Mouse (Mus musculus) embryo, embryonic 10.5 days (tissue): ENCODE measurements around the gene A930033H14Rik.

ENCODE experiments used
- DNase-seq: peaks from one replicate; pipeline ENCODE4 v3.0.0-alpha.2; 2015; ENCODE audit warnings: low spot score

A930033H14Rik gene

GRCm38 (mm10) chr10:69192266-69192665 is 20.6 kb downstream of the A930033H14Rik start:
- DNase-seq = no peak

GRCm38 (mm10) chr10:69190434-69191160 is 22.3 kb downstream of the A930033H14Rik start:
- no peak for DNase-seq

- no peak for DNase-seq
Observed at GRCm38 (mm10) chr10:69187773-69188443, 25.0 kb downstream of the A930033H14Rik start.

GRCm38 (mm10) chr10:69185894-69186893 is 26.7 kb downstream of the A930033H14Rik start:
- peak; percentile 86 for DNase-seq

GRCm38 (mm10) chr10:69185431-69185830 is 27.5 kb downstream of the A930033H14Rik start:
- DNase-seq = no peak

GRCm38 (mm10) chr10:69184903-69185302 is 28.0 kb downstream of the A930033H14Rik start:
- no peak for DNase-seq

- no peak for DNase-seq
Observed at GRCm38 (mm10) chr10:69180997-69181396, 31.9 kb downstream of the A930033H14Rik start.

- DNase-seq = no peak
Observed at GRCm38 (mm10) chr10:69179341-69179740, 33.6 kb downstream of the A930033H14Rik start.

GRCm38 (mm10) chr10:69176116-69176515 is 36.8 kb downstream of the A930033H14Rik start:
- no peak for DNase-seq

- no peak for DNase-seq
Observed at GRCm38 (mm10) chr10:69172412-69172811, 40.5 kb downstream of the A930033H14Rik start.

GRCm38 (mm10) chr10:69166514-69166913 is 46.4 kb downstream of the A930033H14Rik start:
- no peak for DNase-seq

- no peak for DNase-seq
Observed at GRCm38 (mm10) chr10:69165847-69166246, 47.1 kb downstream of the A930033H14Rik start.

GRCm38 (mm10) chr10:69165125-69165524 is 47.8 kb downstream of the A930033H14Rik start:
- DNase-seq = peak; percentile 62

GRCm38 (mm10) chr10:69163216-69163615 is 49.7 kb downstream of the A930033H14Rik start:
- DNase-seq = no peak

- no peak for DNase-seq
Observed at GRCm38 (mm10) chr10:69162577-69162976, 50.3 kb downstream of the A930033H14Rik start.

GRCm38 (mm10) chr10:69161503-69161902 is 51.4 kb downstream of the A930033H14Rik start:
- DNase-seq = no peak

GRCm38 (mm10) chr10:69160877-69161276 is 52.0 kb downstream of the A930033H14Rik start:
- DNase-seq = no peak
